Mouse (Mus musculus) liver, adult 2 months (tissue): Measurements from ENCODE around the gene Psmd2.

ENCODE experiments used
- CTCF ChIP-seq: fragments of 200-500 bp; IDR thresholded peaks from 2 replicates; pipeline ENCODE4 v1.5.1; 2011; ENCODE audit warnings: low read depth, low read length, control low read depth
- POLR2A ChIP-seq: fragments of 200-500 bp; IDR thresholded peaks from 2 replicates; pipeline ENCODE4 v1.6.1; 2011; ENCODE audit warnings: low read length, control low read depth; ENCODE audit not compliant: insufficient read depth; ENCODE audit errors: extremely low read depth

DNA sequence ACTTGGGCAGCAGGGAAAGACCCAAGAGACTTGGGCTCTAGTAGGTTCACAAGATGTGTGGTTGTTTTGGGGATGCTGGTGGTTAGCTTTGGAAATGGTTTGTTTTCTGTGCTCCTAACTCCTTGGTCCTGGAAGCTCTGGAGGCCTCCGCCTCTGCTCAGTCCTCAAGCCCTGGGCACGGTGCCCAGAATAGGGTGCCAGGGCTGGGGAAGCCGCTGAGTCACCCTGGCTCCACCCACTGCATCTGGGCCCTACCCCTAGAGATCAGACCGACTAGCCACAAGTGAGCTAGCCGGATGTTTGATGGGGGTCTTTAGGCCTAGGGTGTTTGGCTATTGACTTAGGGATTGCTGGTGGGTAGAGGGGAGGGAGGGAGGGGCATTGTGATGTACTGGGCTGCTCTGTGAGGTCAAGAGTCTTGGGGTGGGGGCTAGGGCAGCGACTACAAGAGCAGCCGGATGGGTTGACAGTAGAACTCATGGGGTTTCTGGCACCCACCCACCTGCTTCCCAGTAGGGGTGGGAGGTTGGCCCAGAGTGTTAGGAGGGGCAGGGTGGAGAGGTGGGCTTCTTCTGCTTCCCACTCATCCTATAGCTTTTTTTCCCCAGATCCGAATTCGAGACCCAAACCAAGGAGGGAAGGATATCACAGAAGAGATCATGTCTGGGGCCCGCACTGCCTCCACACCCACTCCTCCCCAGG lies 26.7 kb downstream of the Psmd2 start:
- TF ChIP-seq CTCF (no peak), POLR2A (no peak)
